Mouse (Mus musculus): ENCODE data around the gene Atrnl1. TPM values are rescaled to one million over a fixed set of nuclear protein-coding genes. Genes with fewer than 3 reads are reported as not detected.

Atrnl1 gene
- polyA plus RNA-seq, 1 experiment, result 0.25 TPM

- Histone ChIP-seq H3K27me3 (replicated peaks) (peaks cover 36% of the 10 kb centered on the region), H3K36me3 (replicated peaks; ENCODE audit: low read length) (no peaks in the 10 kb centered on the region), H3K9me3 (no peaks in the 10 kb centered on the region), H3K4me3 (replicated peaks) (no peak overlapping the region), H3K4me1 (peaks cover 18% of the 10 kb centered on the region)
- TF ChIP-seq FLI1 (IDR thresholded peaks at IDR 0.05; ENCODE audit: low read length) (no peak), GATA1 (IDR thresholded peaks at IDR 0.05; ENCODE audit: borderline replicate concordance, low read length) (no peak)
Observed at GRCm38 (mm10) chr19:57605941-57606340, 4.9 kb upstream of the Atrnl1 start.

- no peaks in the 10 kb centered on the region for H3K36me3 ChIP-seq (replicated peaks; ENCODE audit: low read length)
- TF ChIP-seq FLI1 (IDR thresholded peaks at IDR 0.05; ENCODE audit: low read length) (no peak), GATA1 (IDR thresholded peaks at IDR 0.05; ENCODE audit: borderline replicate concordance, low read length) (no peak)
- peaks cover 19% of the 10 kb centered on the region for H3K4me1 ChIP-seq
- H3K9me3 ChIP-seq, result no peaks in the 10 kb centered on the region
- H3K27me3 ChIP-seq (replicated peaks), result peaks cover 40% of the 10 kb centered on the region
- H3K4me3 ChIP-seq (replicated peaks), result no peak overlapping the region
Observed at GRCm38 (mm10) chr19:57606351-57606750, 4.5 kb upstream of the Atrnl1 start.

- H3K27me3 ChIP-seq (replicated peaks), result peaks cover 56% of the 10 kb centered on the region
- H3K4me3 ChIP-seq (replicated peaks), result peak overlapping the region; percentile 97
- H3K4me1 ChIP-seq, result peaks cover 25% of the 10 kb centered on the region
- no peaks in the 10 kb centered on the region for H3K36me3 ChIP-seq (replicated peaks; ENCODE audit: low read length)
- no peaks in the 10 kb centered on the region for H3K9me3 ChIP-seq
- TF ChIP-seq GATA1 (IDR thresholded peaks at IDR 0.05; ENCODE audit: borderline replicate concordance, low read length), result no peak
Observed at GRCm38 (mm10) chr19:57609361-57610057, 1.3 kb upstream of the Atrnl1 start.

- Histone ChIP-seq H3K4me3 (replicated peaks) (peak overlapping the region; percentile 97), H3K9me3 (no peaks in the 10 kb centered on the region), H3K27me3 (replicated peaks) (peaks cover 56% of the 10 kb centered on the region), H3K4me1 (peaks cover 25% of the 10 kb centered on the region), H3K36me3 (replicated peaks; ENCODE audit: low read length) (no peaks in the 10 kb centered on the region)
- no peak for TF ChIP-seq FLI1 (IDR thresholded peaks at IDR 0.05; ENCODE audit: low read length)
- no peak for TF ChIP-seq GATA1 (IDR thresholded peaks at IDR 0.05; ENCODE audit: borderline replicate concordance, low read length)
Observed at GRCm38 (mm10) chr19:57610058-57610475, 767 bp upstream of the Atrnl1 start.

- Histone ChIP-seq H3K27me3 (replicated peaks) (peaks cover 55% of the 10 kb centered on the region), H3K9me3 (no peaks in the 10 kb centered on the region), H3K4me1 (peaks cover 25% of the 10 kb centered on the region), H3K36me3 (replicated peaks; ENCODE audit: low read length) (no peaks in the 10 kb centered on the region), H3K4me3 (replicated peaks) (peak overlapping the region; percentile 97)
- TF ChIP-seq GATA1 (IDR thresholded peaks at IDR 0.05; ENCODE audit: borderline replicate concordance, low read length) (no peak), FLI1 (IDR thresholded peaks at IDR 0.05; ENCODE audit: low read length) (no peak)
Observed at GRCm38 (mm10) chr19:57611291-57612178, 701 bp downstream of the Atrnl1 start.

GRCm38 (mm10) chr19:57612179-57612472, 1.3 kb downstream of the Atrnl1 start:
- H3K4me3 ChIP-seq (replicated peaks), result peak overlapping the region; percentile 97
- H3K36me3 ChIP-seq (replicated peaks; ENCODE audit: low read length), result no peaks in the 10 kb centered on the region
- no peaks in the 10 kb centered on the region for H3K9me3 ChIP-seq
- H3K27me3 ChIP-seq (replicated peaks), result peaks cover 50% of the 10 kb centered on the region
- no peak for TF ChIP-seq FLI1 (IDR thresholded peaks at IDR 0.05; ENCODE audit: low read length)
- no peak for TF ChIP-seq GATA1 (IDR thresholded peaks at IDR 0.05; ENCODE audit: borderline replicate concordance, low read length)
- H3K4me1 ChIP-seq, result peaks cover 25% of the 10 kb centered on the region

GRCm38 (mm10) chr19:57615972-57616621, 5.3 kb downstream of the Atrnl1 start:
- H3K27me3 ChIP-seq (replicated peaks), result peaks cover 24% of the 10 kb centered on the region

GRCm38 (mm10) chr19:57619088-57619487, 8.3 kb downstream of the Atrnl1 start:
- Histone ChIP-seq H3K36me3 (replicated peaks; ENCODE audit: low read length) (no peaks in the 10 kb centered on the region), H3K27me3 (replicated peaks) (peaks cover 9% of the 10 kb centered on the region), H3K4me3 (replicated peaks) (no peak overlapping the region), H3K4me1 (0 out of 2 replicates have a peak, but pooled peaks cover 7% of the 10 kb centered on the region), H3K9me3 (peaks cover 2% of the 10 kb centered on the region; the same call in 1 of the 2 replicates)
- TF ChIP-seq GATA1 (IDR thresholded peaks at IDR 0.05; ENCODE audit: borderline replicate concordance, low read length), result no peak
- no peak for TF ChIP-seq FLI1 (IDR thresholded peaks at IDR 0.05; ENCODE audit: low read length)

More at GRCm38 (mm10) chr19:57615972-57616621, 5.3 kb downstream of the Atrnl1 start:
- H3K36me3 ChIP-seq (replicated peaks; ENCODE audit: low read length), result no peaks in the 10 kb centered on the region
- H3K9me3 ChIP-seq, result no peaks in the 10 kb centered on the region
- peaks cover 11% of the 10 kb centered on the region for H3K4me1 ChIP-seq
- H3K4me3 ChIP-seq (replicated peaks), result no peak overlapping the region
- TF ChIP-seq FLI1 (IDR thresholded peaks at IDR 0.05; ENCODE audit: low read length) (no peak), GATA1 (IDR thresholded peaks at IDR 0.05; ENCODE audit: borderline replicate concordance, low read length) (no peak)

GRCm38 (mm10) chr19:57621814-57622213, 11.0 kb downstream of the Atrnl1 start:
- Histone ChIP-seq H3K36me3 (replicated peaks; ENCODE audit: low read length) (no peaks in the 10 kb centered on the region), H3K4me3 (replicated peaks) (no peak overlapping the region), H3K4me1 (peaks cover 11% of the 10 kb centered on the region; the same call in 1 of the 2 replicates), H3K9me3 (peaks cover 16% of the 10 kb centered on the region), H3K27me3 (replicated peaks) (peaks cover 11% of the 10 kb centered on the region)
- TF ChIP-seq FLI1 (IDR thresholded peaks at IDR 0.05; ENCODE audit: low read length) (no peak), GATA1 (IDR thresholded peaks at IDR 0.05; ENCODE audit: borderline replicate concordance, low read length) (no peak)

All from megakaryocyte, embryonic 14.5 days (primary cell).